Mouse (Mus musculus) embryo, embryonic 10 days (tissue): ENCODE data around the gene Vcpkmt.
"Not testable (repeated sequence)": the region's sequence is repeated elsewhere in the genome, so short reads cannot be mapped to it uniquely, and the experiment has no call there.

Experiments
- DNase-seq: peaks from one replicate; pipeline ENCODE4 v3.0.0-alpha.2; 2015; ENCODE audit warnings: low spot score

Vcpkmt gene

DNA sequence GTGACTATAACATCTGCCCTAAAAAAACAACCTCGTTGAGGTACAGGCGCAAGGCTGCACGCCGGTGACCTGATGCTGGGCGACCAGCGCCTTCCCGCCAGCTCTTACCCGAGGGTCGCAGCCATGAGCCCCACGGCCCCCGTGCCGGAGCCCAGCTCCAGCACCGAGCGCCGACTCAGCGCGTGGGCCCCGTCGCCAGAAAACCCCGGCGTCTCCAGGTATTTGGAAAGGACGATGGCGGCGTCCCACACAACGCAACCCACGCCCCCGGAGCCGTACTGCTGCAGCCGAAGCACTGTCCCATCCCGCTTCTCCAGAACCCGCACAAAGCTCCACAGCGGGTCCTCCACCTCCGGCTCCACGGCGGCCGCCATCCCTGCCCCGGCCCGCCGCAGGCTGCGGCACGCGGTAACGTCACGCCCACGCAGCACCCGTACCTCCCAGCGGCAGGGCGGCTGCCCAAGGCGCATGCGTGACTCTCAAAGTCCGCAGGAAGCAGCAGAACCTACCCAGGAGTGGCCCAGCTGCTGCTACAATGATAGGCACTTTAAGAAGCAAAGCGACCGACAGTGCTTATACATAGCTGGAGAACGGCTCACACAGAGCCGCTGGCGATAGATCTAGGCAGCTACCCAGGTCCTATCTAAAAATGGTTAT, at the start of gene Vcpkmt:
Gene Vcpkmt, minus strand, starts transcription at position 416 of the 657 bp plus-strand sequence.
- peak; percentile 96 for DNase-seq

GRCm38 (mm10) chr12:69618590-69618989, 35.8 kb upstream of the Vcpkmt start:
- not testable (repeated sequence) for DNase-seq

- no peak for DNase-seq
Observed at GRCm38 (mm10) chr12:69604367-69604766, 21.5 kb upstream of the Vcpkmt start.

DNA sequence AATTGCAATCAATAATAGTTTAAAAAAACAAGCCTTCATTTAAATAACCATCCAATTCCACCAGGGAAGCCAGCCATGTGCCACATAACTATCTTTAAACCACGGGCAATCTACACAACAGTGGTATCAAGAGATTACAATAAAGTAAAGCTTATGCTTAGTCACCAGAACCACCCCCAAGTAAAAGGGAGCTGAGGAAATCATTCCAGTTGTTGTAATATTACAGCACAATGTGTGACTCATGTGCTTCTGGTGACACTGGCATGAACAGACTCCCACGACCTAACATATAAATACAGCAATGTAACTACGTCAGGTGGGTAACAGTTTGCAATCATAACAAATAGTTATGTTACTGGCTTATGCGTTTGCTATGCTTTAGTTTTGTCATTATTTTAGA, 14.6 kb upstream of the Vcpkmt start:
- no peak for DNase-seq

DNA sequence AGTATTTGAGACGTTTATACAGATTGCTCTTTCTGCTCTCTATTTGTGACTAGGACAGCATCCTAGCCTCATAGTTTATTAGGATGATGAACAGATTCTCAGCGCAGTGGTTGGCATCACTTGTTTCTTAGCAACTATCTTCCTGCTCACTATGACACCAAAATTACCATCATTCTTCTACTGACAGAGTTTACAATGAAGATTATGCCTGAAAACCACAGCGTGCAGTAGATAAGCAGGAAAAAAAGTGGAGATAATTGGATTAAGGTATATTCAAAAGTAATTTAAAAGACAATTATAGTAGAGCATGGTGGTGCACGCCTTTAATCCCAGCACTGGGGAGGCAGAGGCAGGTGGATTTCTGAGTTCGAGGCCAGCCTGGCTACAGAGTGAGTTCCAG, 10.3 kb upstream of the Vcpkmt start:
- no peak for DNase-seq

DNA sequence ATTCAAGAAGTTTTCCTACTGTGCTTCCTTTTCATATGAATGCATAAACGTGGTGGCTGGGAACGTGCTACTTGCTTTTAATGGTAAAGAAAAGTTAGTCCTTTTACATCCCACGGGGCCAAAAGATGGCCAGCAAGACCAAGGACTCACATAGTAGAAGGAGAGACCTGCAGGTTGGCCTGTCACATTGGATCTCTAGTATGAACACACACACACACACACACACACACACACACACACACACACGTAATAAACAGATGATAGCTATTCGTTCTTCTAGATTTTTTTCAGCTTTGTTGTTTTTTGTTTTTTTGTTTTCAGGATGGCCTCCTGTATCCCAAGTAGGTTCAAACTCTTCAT, 422 bp upstream of the Vcpkmt start:
- no peak for DNase-seq

GRCm38 (mm10) chr12:69582216-69582612, 614 bp downstream of the Vcpkmt start:
- no peak for DNase-seq

GRCm38 (mm10) chr12:69579623-69580022, 3.2 kb downstream of the Vcpkmt start:
- DNase-seq: no peak

DNA sequence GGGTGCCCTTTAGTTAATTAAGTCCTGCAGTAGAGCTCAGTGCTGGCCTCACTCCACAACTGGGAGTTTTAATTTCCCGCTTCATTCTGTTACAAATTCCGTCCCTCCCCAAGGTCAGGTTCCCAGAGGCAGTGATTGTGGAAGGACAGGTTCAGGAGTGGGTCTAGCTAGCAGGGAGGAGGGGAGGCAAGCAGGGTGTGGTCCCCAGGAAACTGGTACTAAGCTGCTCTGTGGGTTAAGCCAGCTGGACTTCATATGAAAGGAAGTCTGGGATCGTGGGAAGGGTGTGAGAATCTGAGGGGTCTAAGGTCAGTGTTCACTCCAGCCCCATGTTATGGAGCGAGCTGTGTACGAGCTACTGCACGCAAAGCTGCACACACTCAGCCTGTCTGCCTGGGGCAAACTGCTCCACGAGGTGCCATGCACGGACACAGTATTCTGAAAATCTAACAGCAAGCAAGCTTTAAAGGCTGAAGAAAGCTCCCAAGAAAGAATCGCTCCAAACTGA, 6.7 kb downstream of the Vcpkmt start:
- no peak for DNase-seq

DNA sequence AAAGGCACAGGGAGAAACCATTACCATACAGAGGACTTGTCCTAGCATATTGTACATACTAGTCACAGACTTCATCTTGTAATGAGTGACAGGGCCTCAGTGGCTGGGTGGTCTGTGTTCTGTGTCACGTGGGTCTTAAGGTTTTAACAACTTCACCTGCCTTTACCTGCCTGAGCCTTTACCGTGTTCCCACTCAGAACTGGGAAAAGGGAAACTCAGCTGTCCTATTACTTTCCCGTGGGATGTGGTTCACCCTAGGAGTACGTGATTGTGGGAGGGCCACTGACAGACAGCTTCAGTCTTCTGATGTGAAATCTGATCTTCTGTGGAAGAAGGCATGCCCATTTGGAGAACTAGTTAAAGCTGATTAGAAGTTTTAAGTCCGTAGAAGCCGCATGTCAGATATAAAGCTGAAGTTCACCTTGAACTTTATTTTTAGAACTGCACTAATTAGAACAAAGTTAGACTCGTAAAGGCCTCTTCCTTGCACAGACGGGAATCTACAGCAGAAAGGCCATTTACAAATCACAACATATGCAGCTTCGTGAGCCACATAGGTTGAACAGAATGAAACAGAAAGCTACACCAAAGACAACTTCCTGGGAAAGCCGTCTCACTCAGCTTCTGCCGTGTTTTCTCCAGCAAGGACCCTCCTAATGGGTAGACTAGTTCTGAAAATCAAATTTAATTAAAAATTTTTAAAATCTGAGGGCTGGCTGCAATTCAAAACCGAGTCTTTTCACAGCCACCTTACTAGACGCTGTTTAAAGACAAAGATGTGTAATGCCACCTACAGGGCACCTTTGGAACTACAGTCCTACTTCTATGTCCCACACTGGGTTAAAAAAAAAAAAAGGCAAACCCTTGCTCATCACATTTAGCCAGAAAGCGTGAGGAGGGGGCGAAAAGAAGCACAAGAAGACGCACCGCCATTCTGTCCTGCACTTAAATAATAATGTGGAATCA, 8.6 kb downstream of the Vcpkmt start:
- peak; percentile 92 for DNase-seq

DNA sequence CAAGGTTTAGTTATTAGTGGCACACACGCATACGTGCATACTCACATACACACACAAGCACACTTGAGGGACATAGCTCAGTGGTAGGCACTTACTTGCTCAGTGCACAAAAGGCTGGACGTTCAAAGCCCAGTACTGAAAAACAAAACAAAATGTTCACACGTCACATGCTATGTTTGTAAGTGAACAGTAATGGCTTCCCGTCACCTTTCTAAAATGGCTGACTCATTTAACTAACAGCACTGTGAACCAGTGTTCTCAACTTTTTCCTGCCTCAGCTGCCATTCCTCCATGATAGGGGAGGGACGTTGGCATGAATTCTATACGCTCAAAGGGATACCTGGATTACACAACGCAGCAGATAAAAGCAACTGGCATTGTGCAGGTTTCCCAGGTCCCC, 9.6 kb downstream of the Vcpkmt start:
- DNase-seq: no peak

- no peak for DNase-seq
Observed at GRCm38 (mm10) chr12:69569926-69570325, 12.9 kb downstream of the Vcpkmt start.

- DNase-seq: no peak
Observed at GRCm38 (mm10) chr12:69568266-69568665, 14.6 kb downstream of the Vcpkmt start.

DNA sequence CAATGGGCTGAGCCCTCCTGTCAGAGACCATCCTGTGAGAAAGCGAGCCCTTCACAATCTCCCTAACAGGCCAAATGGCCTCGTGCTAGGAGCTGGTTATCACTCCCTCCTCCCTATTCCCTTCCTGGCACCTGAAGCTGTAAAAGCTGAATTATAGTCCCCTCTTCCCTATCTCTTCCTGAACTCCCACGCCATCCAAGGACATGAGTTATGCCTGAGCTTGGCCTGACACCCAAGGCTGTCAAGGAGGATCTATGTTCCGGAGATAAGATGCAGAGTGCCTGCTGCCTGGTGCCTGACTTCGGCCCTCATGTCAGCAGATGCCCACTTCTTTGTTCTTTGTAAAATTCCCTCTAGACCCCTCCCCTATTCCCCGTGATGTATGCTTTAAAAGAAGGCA, 21.8 kb downstream of the Vcpkmt start:
- DNase-seq: not testable (repeated sequence)

GRCm38 (mm10) chr12:69556221-69556861, 26.5 kb downstream of the Vcpkmt start:
- DNase-seq: peak; percentile 33

DNA sequence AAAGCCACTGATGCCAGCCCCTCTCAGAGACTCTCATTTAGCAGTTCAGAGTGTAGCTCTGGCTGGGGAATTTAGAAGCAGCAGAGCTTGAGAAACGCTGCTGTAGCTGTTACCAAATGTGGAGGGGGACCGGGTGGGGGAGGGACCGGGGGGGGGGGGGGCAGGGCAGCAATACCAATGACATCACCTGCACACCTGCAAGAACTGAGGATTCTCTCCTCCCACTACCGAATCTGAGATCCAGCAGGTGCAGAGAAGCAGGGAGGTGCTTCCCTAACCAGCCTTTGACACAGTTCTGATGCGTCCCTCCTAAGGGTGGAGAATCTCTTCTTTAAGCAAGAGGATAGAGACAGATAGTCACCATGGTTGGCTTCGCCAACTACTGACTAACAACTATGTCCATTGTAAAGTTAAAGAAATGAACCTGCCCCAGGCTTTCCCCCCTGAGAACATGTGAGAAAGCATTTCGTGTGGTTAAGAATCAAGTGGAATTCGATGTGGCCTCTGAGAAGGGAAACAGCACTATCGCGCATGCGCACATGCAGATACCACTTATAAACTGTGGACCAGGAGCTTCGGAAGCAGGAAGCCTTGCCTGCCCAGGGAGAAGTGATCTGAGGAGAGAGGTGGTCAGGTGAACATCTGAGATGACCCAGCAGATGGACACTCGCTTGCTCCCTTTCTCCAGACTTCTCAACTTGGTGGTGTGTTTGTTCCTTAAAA, 37.2 kb downstream of the Vcpkmt start:
- DNase-seq: no peak

DNA sequence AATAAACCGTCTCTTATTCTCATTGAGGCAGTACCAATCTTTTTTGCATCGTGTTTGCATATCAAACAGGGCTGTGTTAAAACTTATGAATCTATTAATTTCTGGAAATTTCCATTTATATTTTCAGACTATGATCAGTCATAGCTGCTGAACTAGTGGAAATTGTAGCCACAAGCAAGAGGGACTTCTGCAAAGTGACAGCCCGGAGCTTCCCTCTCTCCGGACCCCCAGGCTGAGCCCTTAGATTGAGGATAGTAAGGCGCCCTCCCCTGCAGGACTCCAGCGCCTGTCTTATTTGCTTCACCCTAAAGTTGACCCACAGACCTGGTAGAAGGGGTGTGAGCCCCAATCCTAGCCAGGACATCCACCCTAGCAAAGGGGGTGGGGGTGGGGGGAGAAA, 37.8 kb downstream of the Vcpkmt start:
- no peak for DNase-seq

- no peak for DNase-seq
Observed at GRCm38 (mm10) chr12:69544562-69544961, 38.3 kb downstream of the Vcpkmt start.

GRCm38 (mm10) chr12:69542376-69542775, 40.5 kb downstream of the Vcpkmt start:
- no peak for DNase-seq

GRCm38 (mm10) chr12:69541663-69542062, 41.2 kb downstream of the Vcpkmt start:
- DNase-seq: no peak

DNA sequence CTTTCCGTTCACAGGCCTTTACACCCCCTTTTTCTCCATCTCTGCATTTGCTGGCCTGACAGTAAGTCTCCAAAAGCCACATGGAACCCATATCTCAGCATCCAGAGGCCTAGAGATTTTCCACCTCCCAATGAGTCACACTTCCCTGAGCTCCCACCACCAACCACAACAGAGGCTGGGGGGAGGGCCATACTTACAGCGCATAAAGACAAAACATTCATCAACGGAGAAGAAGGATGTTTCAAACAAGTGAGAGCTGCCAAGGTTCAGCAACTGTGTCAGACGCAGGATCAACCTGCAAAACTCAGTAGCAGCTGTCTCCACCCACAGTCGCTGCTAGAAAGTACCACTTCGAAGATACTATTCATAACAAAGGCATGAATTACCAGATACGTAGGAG, 43.5 kb downstream of the Vcpkmt start:
- DNase-seq: no peak

- DNase-seq: no peak
Observed at GRCm38 (mm10) chr12:69538362-69538950, 44.4 kb downstream of the Vcpkmt start.
